Mouse (Mus musculus) hindbrain, embryonic 14.5 days (tissue): ENCODE data around the gene Lbh. TPM values are rescaled to one million over a fixed set of nuclear protein-coding genes. Genes with fewer than 3 reads are reported as not detected.

Source experiments
- ATAC-seq: fragments of 200-750 bp; cut with Nextera tagmentation; 2 replicates; pipeline ENCODE4 v1.8.0; 2017; ENCODE audit warnings: moderate number of reproducible peaks, mild to moderate bottlenecking, moderate TSS enrichment, moderate library complexity; ENCODE audit not compliant: low FRiP score
- DNase-seq: peaks from one replicate; pipeline ENCODE4 v3.0.0-alpha.2; 2015; ENCODE audit warnings: low spot score
- H3K27ac ChIP-seq: fragments of 300-500 bp; sonication (generic); 2 replicates; pipeline ENCODE4 v1.5.1; 2014; ENCODE audit warnings: mild to moderate bottlenecking, moderate library complexity
- H3K27me3 ChIP-seq: fragments of 300-500 bp; sonication (generic); 2 replicates; pipeline ENCODE4 v1.6.1; 2014; ENCODE audit warnings: mild to moderate bottlenecking, low read length, mixed read lengths; ENCODE audit not compliant: control insufficient read depth, insufficient read depth
- H3K36me3 ChIP-seq: fragments of 300-500 bp; sonication (generic); replicated peaks from 2 replicates; pipeline ENCODE4 v1.6.1; 2014; ENCODE audit not compliant: control insufficient read depth, insufficient read depth
- H3K4me1 ChIP-seq: fragments of 300-500 bp; sonication (generic); replicated peaks from 2 replicates; pipeline ENCODE4 v1.6.1; 2014; ENCODE audit warnings: antibody characterized with exemption, low read length, mixed read lengths; ENCODE audit not compliant: control insufficient read depth, insufficient read depth
- H3K4me2 ChIP-seq: fragments of 300-500 bp; sonication (generic); replicated peaks from 2 replicates; pipeline ENCODE4 v1.6.1; 2014; ENCODE audit warnings: mild to moderate bottlenecking, moderate library complexity
- H3K4me3 ChIP-seq: fragments of 300-500 bp; sonication (generic); replicated peaks from 2 replicates; pipeline ENCODE4 v1.5.1; 2014; ENCODE audit warnings: mild to moderate bottlenecking, low read length
- H3K9ac ChIP-seq: fragments of 300-500 bp; sonication (generic); 2 replicates; pipeline ENCODE4 v1.6.1; 2014
- H3K9me3 ChIP-seq: fragments of 300-500 bp; sonication (generic); 2 replicates; pipeline ENCODE4 v1.6.1; 2016; ENCODE audit warnings: low read length; ENCODE audit not compliant: control insufficient read depth
- WGBS: fragments of 180-500 bp; shearing (Covaris S2); extraction: QIAGEN DNeasy Blood & Tissue Kit; methylation state at CpG from one replicate; pipeline ENCODE4 v1.1.7; 2014; 5-methylcytosine and 5-hydroxymethylcytosine counted together
- polyA plus RNA-seq: library from polyadenylated mRNA; unstranded; fragments of >200 nt; fragmentation: Nextera tagmentation; extraction: Ambion mirVana; gene quantifications from 2 replicates; pipeline ENCODE4 v1.2.1, GENCODE M21; 2014

Lbh gene
- polyA plus RNA-seq = 6.4 and 8.1 TPM in 2 replicates

DNA sequence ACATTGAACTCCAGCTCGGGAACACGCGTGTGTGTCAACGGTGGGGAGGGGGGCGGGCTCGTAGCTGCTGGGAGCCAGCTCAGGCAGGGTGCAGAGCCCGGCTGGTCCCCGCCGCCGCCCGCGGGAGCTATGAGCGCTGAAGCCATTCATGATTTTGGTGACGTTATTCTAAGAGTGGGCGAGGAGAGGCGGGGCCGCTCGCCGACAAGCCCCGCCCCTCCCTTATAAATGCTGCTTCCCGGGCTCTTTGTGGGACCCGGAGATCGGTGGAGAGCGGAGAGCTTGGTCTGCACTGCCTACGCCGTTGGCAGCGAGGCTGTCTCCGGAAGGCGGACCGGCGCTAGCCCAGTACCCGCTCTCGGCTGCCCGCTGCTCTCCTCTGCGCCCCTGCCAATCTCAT is at the start of gene Lbh:
TSS of gene Lbh (plus strand) at position 253 of the 400 bp plus-strand sequence.
- H3K36me3 ChIP-seq = peaks cover 20% of the 10 kb centered on the region
- peak within 1 kb of the TSS; percentile 76 for H3K4me3 ChIP-seq
- ATAC-seq = peak; percentile 93
- H3K4me1 ChIP-seq = peaks cover 39% of the 10 kb centered on the region
- H3K27ac ChIP-seq = peak within 1 kb of the TSS; percentile 93
- 0% methylated on average over 35 of the region's 35 CpGs for WGBS
- peak within 1 kb of the TSS; percentile 77 for H3K4me2 ChIP-seq
- DNase-seq = peak; percentile 98
- no peaks in the 10 kb centered on the region for H3K9me3 ChIP-seq
- H3K9ac ChIP-seq = peak within 1 kb of the TSS; percentile 81
- 0 out of 2 replicates have a peak, but pooled peaks cover 3% of the 10 kb centered on the region for H3K27me3 ChIP-seq

DNA sequence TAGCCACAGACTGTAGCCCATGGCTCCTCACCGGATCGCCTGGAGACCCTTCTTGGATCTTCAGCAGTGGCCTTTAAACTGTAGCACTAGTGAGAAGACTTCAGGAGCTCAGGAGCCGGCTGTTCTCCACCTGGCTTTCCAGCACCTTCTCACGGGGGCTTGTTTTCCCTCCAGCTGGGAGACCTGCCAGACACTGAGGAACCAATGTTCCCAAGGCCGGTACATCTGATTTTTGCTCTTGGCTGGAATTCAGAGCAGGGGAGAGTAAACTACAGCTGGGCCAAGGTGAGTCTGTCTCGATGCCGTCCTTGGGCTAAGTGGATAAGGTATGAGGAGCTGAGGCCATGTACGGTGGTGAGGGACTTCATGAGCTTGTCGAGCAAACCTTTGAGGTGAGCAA is 39.1 kb upstream of the Lbh start:
- no peaks in the 10 kb centered on the region for H3K9me3 ChIP-seq
- ATAC-seq (no peak), DNase-seq (no peak)
- H3K4me1 ChIP-seq = no peaks in the 10 kb centered on the region
- no peaks in the 10 kb centered on the region for H3K36me3 ChIP-seq
- H3K4me3 ChIP-seq = no peak overlapping the region
- H3K9ac ChIP-seq = no peak overlapping the region
- 91% methylated on average over 9 of the region's 9 CpGs for WGBS
- no peaks in the 10 kb centered on the region for H3K27me3 ChIP-seq
- H3K4me2 ChIP-seq = no peak overlapping the region
- H3K27ac ChIP-seq = no peak overlapping the region

DNA sequence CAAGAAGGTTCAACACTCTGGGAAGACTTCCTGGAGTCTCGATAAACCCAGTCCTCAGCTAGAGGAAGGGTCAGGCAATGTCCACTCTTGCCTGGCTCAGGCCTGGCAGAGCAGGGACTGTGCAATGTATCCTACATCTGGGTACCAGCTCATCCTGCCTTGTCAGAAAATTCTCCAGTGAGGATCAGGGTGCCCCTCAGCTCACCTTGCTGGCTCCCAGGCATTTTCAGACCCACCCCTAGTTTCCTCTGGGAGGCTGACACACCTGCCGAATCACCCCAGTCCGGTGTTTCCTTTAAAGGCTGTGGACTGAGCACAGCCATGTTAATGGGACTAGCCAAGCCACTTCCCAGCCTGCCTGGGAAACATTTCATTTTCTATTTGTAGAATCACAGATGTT is 37.9 kb upstream of the Lbh start:
- H3K4me3 ChIP-seq = no peak overlapping the region
- no peak overlapping the region for H3K9ac ChIP-seq
- no peaks in the 10 kb centered on the region for H3K9me3 ChIP-seq
- ATAC-seq = no peak
- H3K27ac ChIP-seq = no peak overlapping the region
- H3K4me2 ChIP-seq = no peak overlapping the region
- no peaks in the 10 kb centered on the region for H3K36me3 ChIP-seq
- DNase-seq = no peak
- 74% methylated on average over 3 of the region's 3 CpGs for WGBS
- H3K4me1 ChIP-seq = no peaks in the 10 kb centered on the region
- H3K27me3 ChIP-seq = no peaks in the 10 kb centered on the region

DNA sequence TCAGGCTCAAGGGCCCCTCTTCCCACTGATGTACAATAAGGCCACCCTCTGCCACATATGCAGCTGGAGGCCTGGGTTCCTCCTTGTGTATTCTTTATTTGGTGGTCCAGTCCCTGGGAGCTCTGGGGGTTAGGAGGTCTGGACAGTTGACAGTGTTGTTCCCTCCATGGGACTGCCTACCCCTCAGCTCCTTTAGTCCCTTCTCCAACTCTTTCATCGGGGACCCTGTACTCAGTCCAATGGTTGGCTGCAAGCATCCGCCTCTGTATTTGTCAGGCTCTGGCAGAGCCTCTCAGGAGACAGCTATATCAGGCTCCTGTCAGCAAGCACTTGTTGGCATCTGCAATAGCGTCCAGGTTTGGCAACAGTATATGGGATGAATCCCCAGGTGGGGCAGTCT is 37.1 kb upstream of the Lbh start:
- no peak overlapping the region for H3K4me3 ChIP-seq
- H3K9ac ChIP-seq = no peak overlapping the region
- H3K27me3 ChIP-seq = no peaks in the 10 kb centered on the region
- H3K27ac ChIP-seq = no peak overlapping the region
- no peak for DNase-seq
- no peak overlapping the region for H3K4me2 ChIP-seq
- ATAC-seq = no peak
- 78% methylated on average over 3 of the region's 3 CpGs for WGBS
- H3K36me3 ChIP-seq = no peaks in the 10 kb centered on the region
- no peaks in the 10 kb centered on the region for H3K9me3 ChIP-seq
- H3K4me1 ChIP-seq = no peaks in the 10 kb centered on the region

DNA sequence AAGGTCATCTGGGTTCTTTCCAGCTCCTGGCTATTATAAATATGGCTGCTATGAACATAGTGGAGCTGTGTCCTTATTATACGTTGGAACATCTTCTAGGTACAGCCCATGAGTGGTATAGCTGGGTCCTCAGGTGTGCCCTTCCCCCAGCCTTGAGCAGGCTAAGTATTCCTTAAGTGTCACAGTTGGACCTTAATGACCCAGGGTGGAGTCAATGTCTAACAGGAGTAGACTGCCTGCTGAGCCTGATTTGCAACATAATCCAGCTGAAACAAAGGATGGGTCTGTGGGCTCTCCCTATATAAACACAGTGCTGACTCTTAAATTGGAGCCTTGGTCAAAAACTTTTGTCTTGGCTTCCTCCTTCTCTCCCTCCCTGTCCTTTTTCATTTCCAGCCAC is 36.3 kb upstream of the Lbh start:
- ATAC-seq (no peak), DNase-seq (no peak)
- Histone ChIP-seq H3K36me3 (no peaks in the 10 kb centered on the region), H3K27me3 (no peaks in the 10 kb centered on the region), H3K9ac (no peak overlapping the region), H3K4me3 (no peak overlapping the region), H3K9me3 (no peaks in the 10 kb centered on the region), H3K4me2 (no peak overlapping the region), H3K4me1 (no peaks in the 10 kb centered on the region), H3K27ac (no peak overlapping the region)
- 50% methylated on average over 1 of the region's 1 CpGs for WGBS

DNA sequence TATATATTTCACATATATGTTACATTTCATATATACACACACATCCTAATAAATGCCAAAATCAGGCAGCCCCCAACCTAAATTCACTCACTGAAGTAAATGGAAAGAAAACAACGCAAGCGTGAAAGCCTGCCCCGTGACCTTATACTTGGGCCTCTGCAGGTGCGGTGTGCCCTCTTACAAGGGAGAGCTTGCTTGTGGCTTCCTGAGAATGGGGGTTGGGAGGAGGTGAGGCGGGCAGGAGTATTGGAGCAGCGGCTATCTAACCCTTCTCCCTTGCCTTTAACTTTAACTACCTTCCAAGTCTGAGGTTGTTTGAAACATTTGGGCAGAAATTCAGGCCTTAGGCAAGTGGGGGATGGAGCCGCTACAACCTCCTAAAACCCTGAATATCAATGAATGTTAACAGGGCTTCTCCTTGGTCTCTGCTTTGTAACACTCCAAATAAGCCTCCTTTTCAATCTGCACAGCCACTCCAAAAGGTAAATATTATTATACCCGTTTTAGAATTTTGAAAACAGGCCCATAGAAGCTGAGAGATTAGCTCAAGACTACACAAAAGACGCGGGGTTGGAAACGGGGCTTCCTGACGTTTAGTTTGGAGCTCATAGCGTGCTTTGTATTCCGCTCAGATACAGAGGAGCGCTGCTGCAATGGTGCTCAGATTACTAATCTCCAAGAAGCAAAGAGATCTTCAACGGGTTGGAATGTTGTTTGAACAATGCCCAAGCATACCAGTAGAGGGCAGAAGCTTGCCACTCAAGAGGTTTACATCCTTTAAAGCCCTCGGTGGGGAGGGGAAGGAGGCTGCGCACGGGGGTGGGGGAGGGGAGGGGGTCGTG is 28.3 kb upstream of the Lbh start:
- Histone ChIP-seq H3K27ac (peak overlapping the region; percentile 30; the same call in 1 of the 2 replicates), H3K27me3 (no peaks in the 10 kb centered on the region), H3K4me2 (peak overlapping the region; percentile 29; the same call in 1 of the 2 replicates), H3K36me3 (no peaks in the 10 kb centered on the region), H3K9me3 (no peaks in the 10 kb centered on the region), H3K4me1 (no peaks in the 10 kb centered on the region), H3K4me3 (no peak overlapping the region), H3K9ac (no peak overlapping the region)
- DNase-seq = peak; percentile 90
- WGBS = 17% methylated on average over 20 of the region's 20 CpGs
- ATAC-seq = peak; percentile 89

DNA sequence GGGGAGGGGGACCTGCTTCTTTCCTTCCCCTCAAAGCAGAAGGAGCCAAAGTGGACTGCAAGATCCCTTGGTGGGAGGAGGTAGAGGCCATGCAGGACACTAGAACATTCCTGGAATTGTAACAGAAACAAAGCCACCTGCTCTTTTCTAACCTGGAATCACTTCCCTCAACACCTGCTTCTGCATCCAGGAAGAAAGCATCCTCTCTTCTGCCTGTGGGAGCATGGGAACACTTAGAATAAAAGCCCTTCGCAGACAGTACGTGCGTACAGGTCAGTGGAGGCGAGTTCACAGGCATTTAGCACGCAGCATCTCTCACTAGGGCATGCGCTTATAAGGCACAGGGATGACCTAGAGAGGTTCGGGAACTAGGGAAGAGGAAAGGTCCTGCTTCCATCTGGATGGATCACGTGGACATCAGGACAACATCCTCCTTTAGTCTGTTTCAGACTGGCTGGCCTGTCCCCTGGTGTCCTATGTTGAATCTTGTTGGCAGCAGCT is 27.7 kb upstream of the Lbh start:
- no peaks in the 10 kb centered on the region for H3K4me1 ChIP-seq
- H3K36me3 ChIP-seq = no peaks in the 10 kb centered on the region
- H3K27me3 ChIP-seq = no peaks in the 10 kb centered on the region
- H3K4me2 ChIP-seq = 0 out of 2 replicates have a peak overlapping the region, but pooled peaks have one; percentile 1
- WGBS = 54% methylated on average over 8 of the region's 8 CpGs
- DNase-seq (no peak), ATAC-seq (peak; percentile 46; the same call in 1 of the 2 replicates)
- no peak overlapping the region for H3K4me3 ChIP-seq
- H3K27ac ChIP-seq = peak overlapping the region; percentile 40; the same call in 1 of the 2 replicates
- H3K9ac ChIP-seq = no peak overlapping the region; the same call in 1 of the 2 replicates
- no peaks in the 10 kb centered on the region for H3K9me3 ChIP-seq

DNA sequence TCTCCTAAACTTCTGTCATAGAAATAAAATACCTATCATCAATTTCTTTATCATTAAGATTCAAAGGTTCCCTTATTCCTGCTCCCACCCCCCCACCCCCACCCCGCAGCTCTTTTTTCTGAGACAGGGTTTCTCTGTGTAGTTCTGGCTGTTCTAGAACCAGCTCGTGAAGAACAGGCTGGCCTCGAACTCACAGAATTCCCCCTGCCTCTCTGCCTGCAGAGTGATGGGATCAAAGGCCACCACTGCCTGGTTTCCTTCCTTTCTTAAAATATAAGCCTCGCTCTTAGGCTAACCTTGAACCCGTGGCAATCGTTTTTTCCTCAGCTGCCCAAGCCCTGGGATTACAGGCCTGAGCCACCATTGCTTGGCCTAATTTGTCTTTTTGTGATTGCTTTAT is 26.5 kb upstream of the Lbh start:
- no peak for DNase-seq
- no peak overlapping the region for H3K4me2 ChIP-seq
- H3K27ac ChIP-seq = no peak overlapping the region
- H3K36me3 ChIP-seq = no peaks in the 10 kb centered on the region
- WGBS = 95% methylated on average over 6 of the region's 6 CpGs
- no peaks in the 10 kb centered on the region for H3K27me3 ChIP-seq
- H3K9me3 ChIP-seq = no peaks in the 10 kb centered on the region
- H3K4me1 ChIP-seq = no peaks in the 10 kb centered on the region
- H3K9ac ChIP-seq = no peak overlapping the region
- no peak overlapping the region for H3K4me3 ChIP-seq
- ATAC-seq = no peak

DNA sequence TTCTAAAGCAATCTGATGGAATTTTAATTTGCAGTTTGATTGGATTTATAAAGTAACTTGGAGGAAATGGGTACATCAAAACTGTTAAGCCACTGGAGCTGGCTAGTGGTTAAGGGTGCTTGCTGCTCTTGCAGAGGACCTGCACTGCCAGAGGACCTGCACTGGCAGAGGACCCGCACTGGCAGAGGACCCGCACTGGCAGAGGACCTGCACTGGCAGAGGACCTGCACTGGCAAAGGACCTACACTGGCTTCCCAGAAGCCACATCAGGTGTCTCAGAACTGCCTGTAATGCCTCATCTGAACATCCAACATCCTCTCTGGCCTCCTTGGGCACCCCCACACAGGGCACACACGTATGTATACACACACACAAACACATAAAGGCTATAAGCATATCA is 22.6 kb upstream of the Lbh start:
- no peak overlapping the region for H3K9ac ChIP-seq
- no peaks in the 10 kb centered on the region for H3K4me1 ChIP-seq
- no peaks in the 10 kb centered on the region for H3K27me3 ChIP-seq
- WGBS = 95% methylated on average over 3 of the region's 3 CpGs
- no peak for DNase-seq
- no peak overlapping the region for H3K4me2 ChIP-seq
- H3K36me3 ChIP-seq = no peaks in the 10 kb centered on the region
- no peak overlapping the region for H3K4me3 ChIP-seq
- H3K27ac ChIP-seq = no peak overlapping the region
- no peak for ATAC-seq
- H3K9me3 ChIP-seq = no peaks in the 10 kb centered on the region
